Mouse (Mus musculus): ENCODE results near the gene Rai1. TPM values are rescaled to one million over a fixed set of nuclear protein-coding genes. Genes with fewer than 3 reads are reported as not detected.

Rai1 gene
- total RNA-seq (2021), result 10 to 100 TPM; 85.9 to 92.3 TPM

GRCm38 (mm10) chr11:60104810-60105592 lies at the start of gene Rai1:
Gene Rai1 (plus strand): TSS chr11:60105013.
- DNase-seq, result peak; percentile 95
- intact Hi-C loops (cut with DNase I), result loop anchor here (5.0 to 10.0 kb wide), 3 partner anchors 72 to 310 kb away; partner anchors contain the start of genes Atpaf2 and Gid4

GRCm38 (mm10) chr11:60056520-60056919 lies 48.3 kb upstream of the Rai1 start:
- intact Hi-C loops (cut with DNase I), result no loop called here
- DNase-seq, result no peak

- intact Hi-C loops (cut with DNase I), result no loop called here
Measured at GRCm38 (mm10) chr11:60057987-60058386, 46.8 kb upstream of the Rai1 start.

GRCm38 (mm10) chr11:60058441-60058840 lies 46.4 kb upstream of the Rai1 start:
- intact Hi-C loops (cut with DNase I), result no loop called here

More at GRCm38 (mm10) chr11:60057987-60058386, 46.8 kb upstream of the Rai1 start:
- no peak for DNase-seq

GRCm38 (mm10) chr11:60060026-60060425 lies 44.8 kb upstream of the Rai1 start:
- intact Hi-C loops (cut with DNase I), result no loop called here
- no peak for DNase-seq

More at GRCm38 (mm10) chr11:60058441-60058840, 46.4 kb upstream of the Rai1 start:
- no peak for DNase-seq

- intact Hi-C loops (cut with DNase I), result no loop called here
Measured at GRCm38 (mm10) chr11:60061504-60062006, 43.3 kb upstream of the Rai1 start.

GRCm38 (mm10) chr11:60065267-60065666 lies 39.5 kb upstream of the Rai1 start:
- intact Hi-C loops (cut with DNase I), result no loop called here

More at GRCm38 (mm10) chr11:60061504-60062006, 43.3 kb upstream of the Rai1 start:
- DNase-seq, result no peak

GRCm38 (mm10) chr11:60067646-60068045 lies 37.2 kb upstream of the Rai1 start:
- intact Hi-C loops (cut with DNase I), result no loop called here
- no peak for DNase-seq

More at GRCm38 (mm10) chr11:60065267-60065666, 39.5 kb upstream of the Rai1 start:
- no peak for DNase-seq

- DNase-seq, result no peak
- intact Hi-C loops (cut with DNase I), result no loop called here
Measured at GRCm38 (mm10) chr11:60068631-60069030, 36.2 kb upstream of the Rai1 start.

- intact Hi-C loops (cut with DNase I), result no loop called here
- peak; percentile 70 for DNase-seq
Measured at GRCm38 (mm10) chr11:60070599-60070998, 34.2 kb upstream of the Rai1 start.

GRCm38 (mm10) chr11:60071221-60071620 lies 33.6 kb upstream of the Rai1 start:
- peak; percentile 56 for DNase-seq
- intact Hi-C loops (cut with DNase I), result no loop called here

- intact Hi-C loops (cut with DNase I), result no loop called here
Measured at GRCm38 (mm10) chr11:60073121-60073520, 31.7 kb upstream of the Rai1 start.

GRCm38 (mm10) chr11:60073936-60074502 lies 30.8 kb upstream of the Rai1 start:
- intact Hi-C loops (cut with DNase I), result no loop called here
- peak; percentile 81 for DNase-seq

More at GRCm38 (mm10) chr11:60073121-60073520, 31.7 kb upstream of the Rai1 start:
- DNase-seq, result no peak

GRCm38 (mm10) chr11:60076183-60076582 lies 28.6 kb upstream of the Rai1 start:
- no peak for DNase-seq
- intact Hi-C loops (cut with DNase I), result loop anchor here (5.0 kb wide), 1 partner anchor 189 kb away; no protein-coding TSS in a partner anchor

- DNase-seq, result peak; percentile 77
- intact Hi-C loops (cut with DNase I), result loop anchor here (5.0 kb wide), 1 partner anchor 189 kb away; no protein-coding TSS in a partner anchor
Measured at GRCm38 (mm10) chr11:60076790-60077189, 28.0 kb upstream of the Rai1 start.

GRCm38 (mm10) chr11:60084589-60084988 lies 20.2 kb upstream of the Rai1 start:
- peak; percentile 53 for DNase-seq
- intact Hi-C loops (cut with DNase I), result no loop called here

GRCm38 (mm10) chr11:60086676-60087075 lies 18.1 kb upstream of the Rai1 start:
- DNase-seq, result no peak
- intact Hi-C loops (cut with DNase I), result no loop called here

- DNase-seq, result peak; percentile 68
Measured at GRCm38 (mm10) chr11:60088947-60089346, 15.9 kb upstream of the Rai1 start.

GRCm38 (mm10) chr11:60090696-60091421 lies 14.0 kb upstream of the Rai1 start:
- intact Hi-C loops (cut with DNase I), result no loop called here
- DNase-seq, result no peak

More at GRCm38 (mm10) chr11:60088947-60089346, 15.9 kb upstream of the Rai1 start:
- intact Hi-C loops (cut with DNase I), result no loop called here

- intact Hi-C loops (cut with DNase I), result no loop called here
- DNase-seq, result no peak
Measured at GRCm38 (mm10) chr11:60091422-60091761, 13.4 kb upstream of the Rai1 start.

GRCm38 (mm10) chr11:60093227-60093626 lies 11.6 kb upstream of the Rai1 start:
- DNase-seq, result no peak
- intact Hi-C loops (cut with DNase I), result no loop called here

Measured in left cerebral cortex, postnatal 4 days (tissue).